Mouse (Mus musculus): Measurements from ENCODE around the gene Tbx19. TPM values are rescaled to one million over a fixed set of nuclear protein-coding genes. Genes with fewer than 3 reads are reported as not detected.

Tbx19 gene
- 0.89 TPM for total RNA-seq (2023)

DNA sequence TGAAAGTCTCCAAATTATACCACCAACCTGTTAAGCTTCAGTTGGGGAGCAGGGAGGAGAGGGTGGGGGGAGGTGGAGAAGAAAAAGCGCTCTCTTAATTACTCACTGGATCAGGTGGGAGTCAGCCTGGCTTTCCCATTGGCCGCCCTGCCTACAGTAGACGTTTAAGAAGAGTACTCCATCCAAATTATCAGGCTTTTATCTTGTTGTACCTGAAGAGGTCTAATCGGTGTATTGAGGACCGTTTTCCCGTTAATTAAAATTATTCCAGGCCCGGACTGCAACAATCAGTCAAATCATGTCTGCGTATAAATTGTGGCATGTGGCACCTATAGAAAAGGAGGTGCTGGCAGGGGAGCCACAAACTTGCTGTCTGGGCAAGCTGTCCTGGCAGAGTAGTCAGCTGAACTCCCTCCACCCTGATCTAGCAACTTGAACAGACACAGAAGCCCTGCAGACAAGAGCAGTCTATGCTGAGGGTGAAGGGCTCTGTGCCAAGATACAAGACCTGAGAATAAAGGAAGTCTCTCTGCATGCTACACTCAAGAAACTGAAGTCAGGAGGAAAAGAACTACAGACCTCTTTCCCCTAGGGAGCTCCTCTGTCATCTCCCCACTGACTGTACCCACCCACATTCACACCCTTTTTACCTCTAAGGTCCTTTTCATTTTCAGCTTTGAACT, at the start of gene Tbx19:
Gene Tbx19 (minus strand): TSS at position 51 of the 683 bp plus-strand sequence.

DNA sequence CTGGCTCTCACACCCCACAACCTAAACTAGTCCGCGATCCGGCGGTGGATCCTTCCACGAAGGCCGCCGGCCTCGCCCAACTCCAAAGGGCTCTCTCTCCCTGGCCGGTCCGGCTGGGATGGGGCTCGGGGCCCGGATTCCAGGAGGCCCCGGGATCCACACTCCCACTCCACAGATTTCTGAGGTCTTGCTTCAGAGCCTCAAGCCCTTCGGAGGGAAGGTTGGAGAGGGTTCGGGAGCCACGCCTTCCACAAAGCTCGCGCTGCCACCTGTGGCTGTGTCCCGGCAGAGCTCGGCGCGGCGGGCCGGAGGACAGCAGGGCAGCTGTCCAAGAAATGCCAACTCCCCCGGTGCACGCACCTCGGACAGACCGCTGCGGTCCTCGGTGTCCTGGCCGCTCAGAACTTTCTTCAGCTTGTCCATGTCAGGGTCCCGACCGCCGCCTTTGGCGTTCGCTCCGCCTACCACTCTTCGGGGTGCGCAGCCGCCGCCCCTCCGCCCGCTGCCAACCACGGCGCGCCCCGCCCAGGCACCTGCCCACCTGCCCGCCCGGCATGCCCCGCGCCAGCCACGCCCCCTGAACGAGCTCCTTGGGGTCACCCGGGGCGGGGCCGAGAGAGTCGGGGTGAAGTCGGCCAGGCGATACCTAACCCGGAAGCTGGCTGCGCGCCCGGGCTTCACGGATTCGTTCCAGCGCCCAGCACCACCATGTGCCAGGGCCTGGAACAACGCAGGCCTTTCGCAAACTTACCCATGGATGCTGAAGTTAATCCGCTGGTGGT, 33.5 kb upstream of the Tbx19 start, which contains the start of gene Sft2d2:
Gene Sft2d2 (minus strand): TSS at position 559 of the 782 bp plus-strand sequence.

Other genes starting within 250 kb of the Tbx19 start
- 9.4 TPM for gene Xcl1, start 225.2 kb downstream of the Tbx19 start, total RNA-seq (2023)
- gene Sft2d2, start 33.7 kb upstream of the Tbx19 start, total RNA-seq (2023) = 38.8 TPM
- 154 TPM for gene Tiprl, start 76.2 kb upstream of the Tbx19 start, total RNA-seq (2023)
- 0.33 TPM for gene Gpr161, start 135.0 kb upstream of the Tbx19 start, total RNA-seq (2023)